Mouse (Mus musculus) G1E (cell line): Measurements from ENCODE around the gene Rere.

Experiments used
- CTCF ChIP-seq: IDR thresholded peaks from 2 replicates; pipeline ENCODE4 v1.5.1; 2012; ENCODE audit warnings: low read depth, low read length, inconsistent platforms, mixed read lengths
- GATA1 ChIP-seq: IDR thresholded peaks from 2 replicates; pipeline ENCODE4 v1.6.1; 2012; ENCODE audit warnings: borderline replicate concordance, low read length, inconsistent platforms, mixed read lengths
- TAL1 ChIP-seq: conservative IDR thresholded peaks from 2 replicates; pipeline ENCODE4 v1.6.1; 2012; ENCODE audit warnings: low read depth, low read length, inconsistent platforms, mixed read lengths

DNA sequence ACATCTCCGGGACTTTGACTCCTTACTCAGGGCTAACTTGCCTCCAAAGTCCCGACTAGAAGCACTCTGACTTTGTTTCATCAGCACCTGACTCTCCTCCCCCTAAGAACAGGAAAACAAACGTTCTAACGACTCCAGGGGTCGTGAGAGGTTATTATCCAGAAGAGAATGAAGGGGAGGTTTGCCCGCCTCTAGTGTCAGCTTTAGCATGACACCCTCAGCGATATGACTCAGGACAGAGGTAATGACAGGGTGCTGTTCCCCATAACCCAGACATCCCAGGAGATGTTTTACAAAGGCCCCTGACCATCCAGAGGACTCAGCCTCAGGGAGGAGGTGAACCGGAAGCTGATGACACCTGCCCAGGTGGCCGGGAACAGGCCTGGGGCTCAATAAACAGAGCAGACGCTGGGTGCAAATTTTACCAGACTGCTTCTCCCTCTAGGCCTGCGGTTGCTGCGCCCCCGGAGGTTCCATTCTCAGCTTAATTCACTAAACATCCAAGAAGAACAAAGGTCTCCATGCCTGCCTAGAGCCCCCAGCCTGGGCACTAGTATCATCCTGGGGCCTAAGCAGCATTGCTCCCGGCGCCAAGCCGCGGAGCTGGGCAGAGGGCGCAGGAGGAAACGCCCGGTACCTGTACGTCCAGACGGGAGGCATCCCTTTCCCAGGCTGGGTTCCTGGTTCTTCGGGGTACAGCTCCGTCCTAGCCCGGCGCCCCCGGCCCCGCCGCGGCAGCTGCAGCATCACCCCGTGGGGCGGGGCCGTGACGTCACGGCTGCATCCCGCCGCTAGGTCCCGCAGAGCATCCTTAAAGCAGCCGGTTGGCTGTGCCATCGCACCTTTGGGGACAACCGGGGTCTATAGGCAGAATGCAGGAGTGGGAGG is 370.2 kb downstream of the Rere start, which contains the start of gene Slc45a1:
- TF ChIP-seq CTCF (no peak), GATA1 (no peak), TAL1 (no peak)
